Mouse (Mus musculus) midbrain, embryonic 14.5 days (tissue): ENCODE measurements around the gene Zfc3h1. TPM values are rescaled to one million over a fixed set of nuclear protein-coding genes. Genes with fewer than 3 reads are reported as not detected.

Experiments
- ATAC-seq: fragments of 200-750 bp; cut with Nextera tagmentation; 2 replicates; pipeline ENCODE4 v1.8.0; 2017; ENCODE audit warnings: moderate number of reproducible peaks, moderate library complexity; ENCODE audit not compliant: low FRiP score, low TSS enrichment
- DNase-seq: peaks from one replicate; pipeline ENCODE4 v3.0.0-alpha.2; 2015
- H3K27ac ChIP-seq: fragments of 300-500 bp; sonication (generic); replicated peaks from 2 replicates; pipeline ENCODE4 v1.5.1; 2014; ENCODE audit warnings: mild to moderate bottlenecking, low read depth, low read length, moderate library complexity
- H3K27me3 ChIP-seq: fragments of 300-500 bp; sonication (generic); 2 replicates; pipeline ENCODE4 v1.6.1; 2014; ENCODE audit warnings: low read length, control low read depth, mixed read lengths; ENCODE audit not compliant: control insufficient read depth, insufficient read depth
- H3K36me3 ChIP-seq: fragments of 300-500 bp; sonication (generic); 2 replicates; pipeline ENCODE4 v1.6.1; 2014; ENCODE audit warnings: low read length, control low read depth; ENCODE audit not compliant: control insufficient read depth, insufficient read depth
- H3K4me1 ChIP-seq: fragments of 300-500 bp; sonication (generic); 2 replicates; pipeline ENCODE4 v1.6.1; 2014; ENCODE audit warnings: mild to moderate bottlenecking, antibody characterized with exemption, low read length, control low read depth; ENCODE audit not compliant: control insufficient read depth, insufficient read depth
- H3K4me2 ChIP-seq: fragments of 300-500 bp; sonication (generic); 2 replicates; pipeline ENCODE4 v1.6.1; 2014; ENCODE audit warnings: mild to moderate bottlenecking, low read length, moderate library complexity
- H3K4me3 ChIP-seq: fragments of 300-500 bp; sonication (generic); replicated peaks from 2 replicates; pipeline ENCODE4 v1.5.1; 2014; ENCODE audit warnings: low read depth, low read length
- H3K9ac ChIP-seq: fragments of 300-500 bp; sonication (generic); replicated peaks from 2 replicates; pipeline ENCODE4 v1.6.1; 2014; ENCODE audit warnings: mild to moderate bottlenecking, low read length, moderate library complexity
- H3K9me3 ChIP-seq: fragments of 300-500 bp; sonication (generic); 2 replicates; pipeline ENCODE4 v1.6.1; 2016; ENCODE audit warnings: low read length, control low read depth, mixed read lengths; ENCODE audit not compliant: control insufficient read depth
- WGBS: fragments of 180-500 bp; shearing (Covaris S2); extraction: QIAGEN DNeasy Blood & Tissue Kit; methylation state at CpG from one replicate; pipeline ENCODE4 v1.1.7; 2014; 5-methylcytosine and 5-hydroxymethylcytosine counted together
- polyA plus RNA-seq: library from polyadenylated mRNA; unstranded; fragments of >200 nt; fragmentation: Nextera tagmentation; extraction: Ambion mirVana; gene quantifications from 2 replicates; pipeline ENCODE4 v1.2.1, GENCODE M21; 2014

Zfc3h1 gene
- polyA plus RNA-seq, 1 experiment from 2014 or later: 25.4 TPM

GRCm38 (mm10) chr10:115465072-115465471 lies 80.3 kb downstream of the Zfc3h1 start:
- Histone ChIP-seq H3K27me3 (no peaks in the 10 kb centered on the region), H3K9ac (no peak overlapping the region), H3K36me3 (no peaks in the 10 kb centered on the region), H3K4me3 (no peak overlapping the region), H3K27ac (no peak overlapping the region), H3K4me1 (no peaks in the 10 kb centered on the region), H3K4me2 (no peak overlapping the region), H3K9me3 (no peaks in the 10 kb centered on the region)
- DNase-seq: no peak
- 87% methylated on average over 7 of the region's 7 CpGs for WGBS
- ATAC-seq: no peak

GRCm38 (mm10) chr10:115465778-115466177 lies 81.0 kb downstream of the Zfc3h1 start:
- Histone ChIP-seq H3K4me1 (no peaks in the 10 kb centered on the region), H3K9ac (no peak overlapping the region), H3K4me2 (no peak overlapping the region), H3K27me3 (no peaks in the 10 kb centered on the region), H3K4me3 (no peak overlapping the region), H3K9me3 (no peaks in the 10 kb centered on the region), H3K27ac (no peak overlapping the region), H3K36me3 (no peaks in the 10 kb centered on the region)
- DNase-seq (no peak), ATAC-seq (no peak)
- WGBS: 82% methylated on average over 6 of the region's 6 CpGs

- ATAC-seq (no peak), DNase-seq (no peak)
- H3K27ac ChIP-seq: no peak overlapping the region
- no peak overlapping the region for H3K4me2 ChIP-seq
- no peaks in the 10 kb centered on the region for H3K4me1 ChIP-seq
- H3K36me3 ChIP-seq: no peaks in the 10 kb centered on the region
- no peak overlapping the region for H3K4me3 ChIP-seq
- H3K27me3 ChIP-seq: no peaks in the 10 kb centered on the region; the same call in 1 of the 2 replicates
- no peak overlapping the region for H3K9ac ChIP-seq
- no peaks in the 10 kb centered on the region for H3K9me3 ChIP-seq
- WGBS: 85% methylated on average over 8 of the region's 8 CpGs
Measured at GRCm38 (mm10) chr10:115467985-115468384, 83.2 kb downstream of the Zfc3h1 start.

GRCm38 (mm10) chr10:115468632-115469031 lies 83.9 kb downstream of the Zfc3h1 start:
- H3K9ac ChIP-seq: no peak overlapping the region
- ATAC-seq (no peak), DNase-seq (no peak)
- H3K9me3 ChIP-seq: no peaks in the 10 kb centered on the region
- no peak overlapping the region for H3K4me3 ChIP-seq
- WGBS: 39% methylated on average over 7 of the region's 7 CpGs
- no peak overlapping the region for H3K4me2 ChIP-seq
- no peaks in the 10 kb centered on the region for H3K4me1 ChIP-seq
- H3K27me3 ChIP-seq: no peaks in the 10 kb centered on the region; the same call in 1 of the 2 replicates
- H3K27ac ChIP-seq: no peak overlapping the region
- no peaks in the 10 kb centered on the region for H3K36me3 ChIP-seq

- ATAC-seq (peak; percentile 63), DNase-seq (peak; percentile 64)
- Histone ChIP-seq H3K4me2 (no peak overlapping the region), H3K9ac (no peak overlapping the region), H3K9me3 (no peaks in the 10 kb centered on the region), H3K36me3 (no peaks in the 10 kb centered on the region), H3K27me3 (no peaks in the 10 kb centered on the region; the same call in 1 of the 2 replicates), H3K4me1 (no peaks in the 10 kb centered on the region), H3K4me3 (no peak overlapping the region), H3K27ac (no peak overlapping the region)
- 15% methylated on average over 7 of the region's 7 CpGs for WGBS
Measured at GRCm38 (mm10) chr10:115469040-115469439, 84.3 kb downstream of the Zfc3h1 start.

- no peaks in the 10 kb centered on the region for H3K4me1 ChIP-seq
- H3K27me3 ChIP-seq: no peaks in the 10 kb centered on the region; the same call in 1 of the 2 replicates
- H3K9me3 ChIP-seq: no peaks in the 10 kb centered on the region
- peak overlapping the region; percentile 40; the same call in 1 of the 2 replicates for H3K9ac ChIP-seq
- no peaks in the 10 kb centered on the region for H3K36me3 ChIP-seq
- DNase-seq (peak; percentile 77), ATAC-seq (no peak)
- 36% methylated on average over 17 of the region's 17 CpGs for WGBS
- peak overlapping the region; percentile 30 for H3K4me3 ChIP-seq
- H3K27ac ChIP-seq: peak overlapping the region; percentile 50
- peak overlapping the region; percentile 34 for H3K4me2 ChIP-seq
Measured at GRCm38 (mm10) chr10:115470621-115471334, 86.0 kb downstream of the Zfc3h1 start.

- no peak overlapping the region for H3K9ac ChIP-seq
- H3K36me3 ChIP-seq: no peaks in the 10 kb centered on the region
- ATAC-seq: no peak
- no peak for DNase-seq
- H3K4me3 ChIP-seq: no peak overlapping the region
- H3K9me3 ChIP-seq: no peaks in the 10 kb centered on the region
- H3K4me1 ChIP-seq: peaks cover 2% of the 10 kb centered on the region
- H3K27ac ChIP-seq: no peak overlapping the region
- no peaks in the 10 kb centered on the region; the same call in 1 of the 2 replicates for H3K27me3 ChIP-seq
- H3K4me2 ChIP-seq: no peak overlapping the region
- WGBS: 61% methylated on average over 6 of the region's 6 CpGs
Measured at GRCm38 (mm10) chr10:115473213-115473961, 88.6 kb downstream of the Zfc3h1 start.

- no peak overlapping the region for H3K4me3 ChIP-seq
- WGBS: 42% methylated on average over 7 of the region's 7 CpGs
- H3K4me2 ChIP-seq: no peak overlapping the region
- H3K4me1 ChIP-seq: peaks cover 12% of the 10 kb centered on the region
- DNase-seq (peak; percentile 27), ATAC-seq (no peak)
- H3K27ac ChIP-seq: no peak overlapping the region
- no peaks in the 10 kb centered on the region for H3K36me3 ChIP-seq
- no peaks in the 10 kb centered on the region for H3K9me3 ChIP-seq
- H3K9ac ChIP-seq: no peak overlapping the region
- no peaks in the 10 kb centered on the region; the same call in 1 of the 2 replicates for H3K27me3 ChIP-seq
Measured at GRCm38 (mm10) chr10:115475000-115475550, 90.3 kb downstream of the Zfc3h1 start.
